Mouse (Mus musculus) embryo, embryonic 10 days (tissue): ENCODE results near the gene Cetn3.

Experiments used
- DNase-seq: peaks from one replicate; pipeline ENCODE4 v3.0.0-alpha.2; 2015; ENCODE audit warnings: low spot score

Gene Cetn3

DNA sequence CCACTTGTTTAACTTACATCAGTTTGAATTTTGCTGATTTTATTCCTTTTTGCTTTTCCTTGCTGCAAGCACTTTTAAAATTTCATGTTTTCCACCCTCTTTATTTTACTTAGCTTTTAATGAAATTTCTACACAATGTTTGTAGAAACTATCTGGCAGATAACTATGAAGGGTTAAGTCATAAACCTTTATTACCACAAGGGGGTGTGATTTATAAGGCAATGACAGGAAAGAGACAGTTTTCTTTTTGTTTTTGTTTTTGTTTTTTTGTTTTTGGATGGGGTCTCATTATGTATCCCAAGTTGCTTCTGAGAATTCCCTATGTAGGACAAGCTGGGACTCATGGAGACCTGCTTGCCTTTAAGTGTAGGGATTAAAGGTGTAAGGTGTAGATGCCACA, 39.9 kb downstream of the Cetn3 start:
- DNase-seq: no peak

- no peak for DNase-seq
Measured at GRCm38 (mm10) chr13:81824576-81825330, 41.9 kb downstream of the Cetn3 start.

- DNase-seq: no peak
Measured at GRCm38 (mm10) chr13:81828486-81828885, 45.6 kb downstream of the Cetn3 start.

GRCm38 (mm10) chr13:81831838-81832237, 49.0 kb downstream of the Cetn3 start:
- DNase-seq: no peak

DNA sequence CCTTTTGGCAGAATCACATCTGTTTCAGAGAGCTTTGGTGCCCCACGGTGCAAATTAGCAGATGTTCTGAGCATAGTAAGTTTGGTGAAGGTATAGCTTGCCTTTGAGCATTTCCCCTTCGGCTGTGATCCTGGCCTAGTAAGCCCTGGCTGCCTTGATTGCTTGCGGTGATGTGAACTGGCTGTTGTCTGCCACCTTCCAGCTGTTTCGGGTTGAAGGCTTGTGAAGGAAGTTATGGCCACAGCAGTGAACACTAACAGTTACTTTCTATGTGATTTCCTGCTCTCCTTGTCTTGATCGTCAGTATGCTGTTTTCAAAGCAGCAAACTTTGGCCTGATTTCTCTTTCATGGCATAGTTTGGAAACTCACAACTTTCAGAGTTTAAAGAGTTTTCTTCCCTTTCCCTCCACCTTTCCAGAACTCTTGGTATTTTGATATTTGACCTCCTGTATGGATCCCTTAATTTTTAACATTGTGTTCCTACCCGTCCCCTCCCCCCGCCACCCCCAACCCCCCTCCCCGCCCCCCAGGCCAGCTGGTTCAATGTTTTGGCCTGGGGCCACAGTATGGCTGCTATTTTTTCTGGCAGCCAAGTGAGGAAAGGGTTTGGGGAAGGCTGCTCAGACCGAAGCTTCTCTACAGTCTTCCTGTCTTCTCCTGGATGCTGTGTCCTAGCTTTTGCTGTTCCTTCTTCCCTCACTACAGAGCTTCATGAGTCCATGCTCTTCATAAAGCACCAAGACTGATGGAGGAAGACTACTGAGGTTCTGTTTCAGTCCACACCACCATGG, 53.7 kb downstream of the Cetn3 start:
- DNase-seq: no peak

GRCm38 (mm10) chr13:81838016-81838415, 55.1 kb downstream of the Cetn3 start:
- no peak for DNase-seq

- no peak for DNase-seq
Measured at GRCm38 (mm10) chr13:81838948-81839347, 56.1 kb downstream of the Cetn3 start.

GRCm38 (mm10) chr13:81840246-81840645, 57.4 kb downstream of the Cetn3 start:
- no peak for DNase-seq

DNA sequence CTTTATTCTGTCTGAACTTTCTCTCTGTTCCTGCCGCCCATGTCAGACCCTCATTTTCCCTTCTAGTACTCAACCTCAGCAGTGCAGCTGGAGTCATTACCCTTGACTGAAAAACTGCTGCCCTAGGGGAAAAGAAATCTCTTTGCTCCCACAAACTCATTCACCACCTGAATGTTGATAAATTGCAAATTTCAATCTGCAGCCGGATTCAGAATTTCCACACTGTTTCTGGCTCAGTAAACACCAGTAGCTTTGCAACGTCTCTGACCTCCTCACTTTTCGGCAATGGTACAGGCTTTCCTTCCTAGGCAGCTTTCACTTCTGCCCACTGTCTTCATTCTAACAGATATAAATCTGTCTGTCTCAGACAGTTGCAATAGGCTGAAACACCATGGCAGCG, 57.8 kb downstream of the Cetn3 start:
- DNase-seq: no peak

GRCm38 (mm10) chr13:81842278-81842677, 59.4 kb downstream of the Cetn3 start:
- no peak for DNase-seq
